Mouse (Mus musculus): ENCODE results near the gene Pde4b.

The Pde4b gene

DNA sequence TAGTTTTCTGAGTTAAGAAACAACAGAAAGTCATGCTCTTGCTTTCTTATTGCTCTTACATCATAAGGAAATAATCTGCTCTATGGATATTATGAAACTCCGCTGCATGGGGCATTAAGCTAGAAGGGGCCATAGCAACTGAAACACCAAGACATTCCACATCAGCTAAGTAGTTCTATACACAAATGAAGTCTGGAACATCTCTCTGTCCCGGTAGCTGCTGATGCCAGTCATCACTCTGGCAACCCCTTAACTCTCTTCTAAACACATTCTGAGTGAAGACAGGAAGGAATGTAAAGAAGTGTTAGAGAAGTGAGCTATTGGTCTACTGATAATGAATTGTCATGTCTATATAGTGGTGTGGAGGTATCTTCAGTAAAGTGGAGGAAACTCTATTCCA, 88.6 kb downstream of the Pde4b start:
- no peak for DNase-seq (ENCODE audit: low read depth, low spot score)

DNA sequence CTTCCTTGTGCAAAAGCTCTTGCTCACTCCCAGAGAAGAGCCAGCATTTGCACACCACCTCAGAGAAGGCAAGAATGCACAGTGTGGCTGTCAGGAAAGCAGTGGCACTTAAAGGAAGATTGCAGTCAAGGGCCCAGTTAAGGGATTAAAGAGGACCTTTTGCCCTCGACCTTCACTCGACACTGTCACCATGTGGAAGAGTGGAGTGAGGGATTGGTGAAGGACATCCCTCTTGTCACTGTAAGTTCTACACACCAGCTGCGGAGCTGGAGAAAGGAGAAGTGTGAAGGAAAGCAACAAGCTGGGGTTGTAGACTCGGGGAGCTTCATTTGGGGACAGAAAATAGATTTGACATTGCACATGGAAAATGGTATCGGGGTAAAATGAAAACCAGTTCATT, 89.9 kb downstream of the Pde4b start:
- DNase-seq (ENCODE audit: low read depth, low spot score), result no peak

DNA sequence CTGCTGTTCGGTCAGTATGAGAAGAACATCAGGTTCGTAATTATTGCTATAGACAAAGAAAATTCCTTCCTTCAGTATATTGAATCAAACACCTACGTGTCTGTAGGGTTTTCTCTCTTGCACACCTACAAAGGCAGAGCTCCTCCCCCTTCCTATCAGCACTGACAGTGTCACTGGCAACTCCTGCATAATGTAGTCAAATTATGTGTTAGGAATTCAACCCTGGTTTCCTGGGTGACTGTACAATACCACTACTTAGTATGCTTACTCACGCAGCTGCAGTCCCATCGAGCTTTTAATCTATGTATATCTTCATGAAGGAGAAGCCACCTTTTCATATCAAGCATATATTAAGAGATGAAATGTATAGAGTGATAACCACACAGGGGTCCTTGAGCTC, 99.5 kb downstream of the Pde4b start:
- DNase-seq (ENCODE audit: low read depth, low spot score), result no peak

DNA sequence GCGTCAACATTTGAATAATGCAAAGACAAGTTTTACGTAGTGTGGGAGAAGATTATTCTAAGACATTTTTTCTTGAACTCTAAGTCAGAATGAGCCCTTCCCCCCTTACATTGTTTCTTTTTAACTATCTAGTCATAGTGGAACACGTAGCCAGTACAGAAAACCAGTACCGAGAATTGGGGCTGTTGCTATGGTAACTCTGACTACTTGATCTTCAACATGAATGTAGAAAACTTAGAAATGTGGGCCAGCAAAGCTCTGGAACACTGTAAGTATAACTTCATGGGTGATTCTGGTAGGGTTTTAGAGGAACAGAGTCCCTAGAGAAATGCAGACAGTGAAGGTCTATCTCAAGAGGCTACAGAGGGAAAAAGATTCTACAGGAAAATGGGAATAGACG, 110.4 kb downstream of the Pde4b start:
- no peak for DNase-seq (ENCODE audit: low read depth, low spot score)

DNA sequence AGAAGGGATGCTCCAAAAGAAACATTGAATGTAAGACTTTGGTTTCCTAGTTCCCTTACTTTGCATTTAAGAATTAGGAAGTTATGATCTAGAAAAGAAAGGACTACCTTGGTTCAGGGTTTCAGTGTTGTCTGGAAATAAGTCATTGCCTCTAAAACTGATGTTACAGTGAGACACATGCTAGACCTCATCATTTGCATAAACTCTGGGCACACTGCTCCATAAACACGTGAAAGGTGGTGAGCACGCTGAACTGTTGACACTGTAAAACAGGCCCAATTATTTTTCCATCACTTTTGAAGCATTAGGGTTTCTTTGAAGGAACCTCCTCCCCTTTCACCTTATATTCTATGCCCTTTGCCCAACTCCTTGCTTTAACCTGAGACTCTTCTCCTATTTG, 122.4 kb downstream of the Pde4b start:
- DNase-seq (ENCODE audit: low read depth, low spot score), result no peak

DNA sequence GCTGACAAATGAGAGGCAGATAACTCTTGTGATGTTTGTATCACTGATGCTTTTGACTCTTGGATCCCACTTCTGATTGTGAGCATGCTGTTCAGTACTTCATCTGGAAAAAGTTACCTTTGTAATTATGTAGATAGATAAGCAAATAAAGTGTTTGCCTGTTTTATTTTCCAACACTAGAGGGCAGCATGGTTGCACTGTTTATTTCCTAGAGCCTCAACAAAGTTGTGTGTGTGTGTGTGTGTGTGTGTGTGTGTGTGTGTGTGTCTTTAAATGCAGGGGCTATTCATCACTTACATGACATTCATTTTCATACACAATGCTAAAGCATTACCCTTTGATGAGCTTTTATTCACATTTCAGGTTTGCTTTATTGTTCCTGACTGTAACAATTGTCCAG, 139.4 kb downstream of the Pde4b start:
- DNase-seq (ENCODE audit: low read depth, low spot score), result peak; percentile 31

DNA sequence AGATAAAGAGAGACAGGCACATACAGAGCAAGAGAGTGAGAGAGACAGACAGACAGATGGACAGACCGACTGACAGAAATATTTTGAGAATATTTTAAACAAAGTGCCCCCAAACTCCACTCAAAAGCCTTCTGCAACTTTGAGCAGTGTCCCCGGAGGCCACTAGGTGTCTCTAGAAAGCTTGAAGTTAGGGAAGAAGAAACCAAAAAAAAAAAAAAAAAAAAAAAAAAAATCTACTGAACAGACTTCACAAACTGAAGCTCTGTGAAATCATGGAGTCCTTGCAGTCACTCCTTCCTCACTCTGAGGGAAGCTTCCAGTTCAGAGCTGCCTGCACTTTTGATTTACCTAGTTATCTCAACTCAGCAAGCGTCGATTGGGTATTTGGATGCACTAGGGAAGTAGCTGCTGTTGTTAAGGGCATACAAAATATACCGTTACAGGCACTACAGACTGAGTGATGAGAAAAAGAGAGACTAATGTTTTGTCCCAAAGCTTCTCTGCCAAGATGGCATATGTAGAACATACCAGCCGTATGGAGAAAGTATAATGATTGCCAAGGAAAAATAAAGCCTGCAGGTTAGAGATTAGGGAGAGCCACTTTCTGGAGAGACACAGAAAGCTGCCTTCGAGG, 141.7 kb downstream of the Pde4b start:
- DNase-seq (ENCODE audit: low read depth, low spot score), result peak; percentile 42

DNA sequence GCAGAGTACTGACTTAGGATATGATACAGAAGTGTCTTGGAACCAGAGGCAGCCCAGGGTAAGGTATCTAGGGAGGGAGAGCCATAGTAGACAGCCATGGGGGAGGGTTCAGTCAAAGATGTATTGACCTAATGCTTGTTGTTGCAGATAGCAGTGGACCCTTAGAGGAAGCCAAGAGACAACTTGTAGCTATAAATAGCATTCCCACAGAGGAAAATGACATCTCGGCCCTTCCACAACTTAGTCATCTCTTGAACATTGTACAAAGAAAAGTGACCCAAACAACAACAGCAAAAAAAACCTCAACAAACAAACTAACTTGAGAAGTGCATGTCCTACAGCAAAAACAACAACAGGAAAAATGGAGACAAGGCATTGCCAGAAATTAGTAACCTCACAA, 143.6 kb downstream of the Pde4b start:
- no peak for DNase-seq (ENCODE audit: low read depth, low spot score)

DNA sequence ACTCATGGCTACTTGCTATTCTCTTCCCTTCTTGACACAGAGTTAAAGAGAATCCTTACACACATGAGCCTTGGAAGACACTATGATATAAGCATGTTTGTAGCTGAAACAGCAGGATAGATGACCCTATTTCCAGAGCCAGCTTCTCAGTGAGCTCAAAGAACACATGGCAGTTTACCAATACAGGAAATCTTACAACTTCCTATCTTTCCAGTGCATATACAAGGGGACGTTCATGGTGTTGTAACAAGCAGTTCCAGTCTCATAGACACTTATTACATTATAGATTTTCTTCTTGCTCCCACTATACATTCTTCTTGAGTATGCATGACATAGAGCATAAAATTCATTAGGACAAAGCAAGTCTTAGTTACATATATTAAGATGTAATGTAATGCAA, 146.3 kb downstream of the Pde4b start:
- no peak for DNase-seq (ENCODE audit: low read depth, low spot score)

DNA sequence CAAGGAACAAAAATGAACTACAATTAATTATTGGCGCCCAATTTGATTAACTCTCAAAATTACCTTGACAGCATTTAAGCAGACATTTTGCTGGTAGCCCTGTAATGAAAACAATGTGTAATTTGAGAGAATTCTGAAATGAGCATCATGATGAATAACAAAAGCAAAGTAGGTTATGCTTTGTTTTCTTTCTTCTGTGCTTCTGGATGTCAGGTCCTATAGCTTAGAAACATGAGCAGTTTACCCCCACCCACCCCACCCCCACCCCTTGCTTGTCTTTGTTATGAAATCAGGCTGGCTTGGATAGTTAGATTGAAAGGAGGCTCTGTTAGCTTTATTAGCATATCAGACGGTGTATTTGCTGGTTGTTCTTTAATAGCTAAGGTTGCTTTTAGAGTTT, 147.8 kb downstream of the Pde4b start:
- DNase-seq (ENCODE audit: low read depth, low spot score), result no peak

DNA sequence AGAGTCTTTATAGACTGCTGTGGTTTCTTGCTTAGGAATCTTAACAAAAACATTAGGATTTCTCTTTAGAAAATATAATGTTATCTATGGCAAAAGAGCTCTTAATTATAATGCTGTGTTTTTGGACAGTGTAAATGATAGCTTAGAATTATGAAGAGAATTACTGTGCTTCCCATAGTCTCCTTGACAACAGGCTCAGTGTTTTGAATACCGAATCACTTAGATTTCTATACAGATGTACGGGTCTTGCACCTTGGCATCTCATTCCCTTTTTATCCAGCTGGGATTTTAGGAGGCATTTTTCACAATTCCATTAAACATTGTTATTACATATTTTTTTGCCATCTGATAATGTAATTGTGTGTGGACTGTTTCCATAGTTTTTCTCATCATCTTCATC, 151.8 kb downstream of the Pde4b start:
- no peak for DNase-seq (ENCODE audit: low read depth, low spot score)

DNA sequence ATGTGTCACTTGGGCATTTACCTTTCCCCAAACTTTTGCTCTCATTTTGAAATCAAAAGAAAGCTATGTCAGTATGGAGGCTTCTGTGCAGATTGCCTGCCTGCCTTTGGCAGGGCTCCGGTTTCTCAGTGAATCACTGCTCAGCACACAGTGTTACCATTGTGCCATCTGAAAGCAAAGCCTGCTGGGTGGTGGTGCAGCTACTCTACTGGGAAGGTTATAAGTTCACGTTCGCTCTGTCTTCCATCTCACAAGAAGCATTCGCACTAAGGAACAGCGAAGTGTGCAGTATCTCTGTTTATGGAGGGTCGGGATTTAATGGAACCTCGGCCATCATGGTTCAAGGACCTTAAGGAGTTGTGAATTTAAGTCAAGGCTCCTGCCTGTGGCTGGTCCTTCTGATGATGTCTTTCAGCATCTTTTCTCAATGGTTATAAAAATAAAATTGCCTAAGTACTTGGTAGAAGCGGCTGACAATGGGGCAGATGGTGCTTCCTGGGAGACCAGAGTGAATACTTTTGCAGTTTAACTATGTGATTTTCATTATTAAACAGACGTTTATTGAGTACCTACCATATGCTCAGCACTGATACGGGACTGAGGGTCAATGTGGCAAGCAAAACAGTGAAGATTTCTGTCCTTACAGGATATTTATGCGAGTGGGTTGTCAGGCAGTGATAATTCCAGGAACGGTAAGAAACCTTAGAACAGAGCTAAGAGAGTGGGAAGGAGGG, 152.5 kb downstream of the Pde4b start:
- DNase-seq (ENCODE audit: low read depth, low spot score), result no peak

DNA sequence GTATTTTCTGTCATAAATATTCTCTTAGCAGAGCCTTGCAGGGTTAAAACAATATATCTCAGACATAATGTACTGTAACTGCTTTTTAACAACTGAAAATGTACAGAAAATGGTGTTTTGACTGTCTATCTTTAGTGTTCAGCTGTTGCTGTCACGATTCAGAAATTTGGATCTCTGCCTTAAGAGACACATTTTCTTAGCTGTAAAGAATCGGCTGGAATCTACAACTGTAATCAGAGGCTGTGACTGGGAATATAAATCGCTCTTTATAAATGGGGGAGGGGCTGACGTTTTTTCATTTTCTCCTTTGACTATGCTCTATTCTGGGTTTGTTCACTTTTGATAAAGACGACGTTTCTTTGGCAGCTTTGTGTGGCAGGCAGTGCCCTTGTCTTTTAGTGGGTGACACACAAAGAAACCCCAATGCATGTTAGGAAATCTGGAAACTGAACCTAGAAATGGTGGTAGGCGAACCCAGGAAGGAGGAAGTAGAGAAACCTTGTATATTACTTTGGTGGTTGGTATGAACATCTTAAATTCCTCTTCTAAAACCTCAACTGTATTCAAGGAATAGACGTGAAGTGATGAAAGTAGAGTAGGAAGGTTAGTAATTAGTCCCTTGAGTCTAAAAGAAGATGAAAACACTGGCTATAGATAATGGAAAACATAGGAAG, 153.5 kb downstream of the Pde4b start:
- DNase-seq (ENCODE audit: low read depth, low spot score), result no peak

DNA sequence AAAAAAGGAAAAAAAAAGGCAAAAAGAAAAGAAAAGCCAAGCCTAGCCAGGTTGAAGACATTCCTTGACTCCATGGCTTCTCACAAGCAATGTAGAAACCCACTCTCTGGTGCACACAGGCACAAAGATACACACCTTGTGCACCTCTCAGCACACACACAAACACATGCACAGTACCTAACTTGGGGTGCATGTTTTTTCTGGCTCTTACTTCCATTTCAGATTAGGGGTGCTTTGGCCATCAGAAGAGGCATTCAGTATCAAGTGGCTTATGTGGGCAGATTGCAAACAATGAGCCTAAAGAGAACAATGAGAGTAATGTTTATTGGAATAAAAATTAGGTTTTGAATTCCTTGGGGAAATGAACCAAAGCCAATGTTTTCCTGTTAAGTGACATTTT, 166.7 kb downstream of the Pde4b start:
- DNase-seq (ENCODE audit: low read depth, low spot score), result no peak

DNA sequence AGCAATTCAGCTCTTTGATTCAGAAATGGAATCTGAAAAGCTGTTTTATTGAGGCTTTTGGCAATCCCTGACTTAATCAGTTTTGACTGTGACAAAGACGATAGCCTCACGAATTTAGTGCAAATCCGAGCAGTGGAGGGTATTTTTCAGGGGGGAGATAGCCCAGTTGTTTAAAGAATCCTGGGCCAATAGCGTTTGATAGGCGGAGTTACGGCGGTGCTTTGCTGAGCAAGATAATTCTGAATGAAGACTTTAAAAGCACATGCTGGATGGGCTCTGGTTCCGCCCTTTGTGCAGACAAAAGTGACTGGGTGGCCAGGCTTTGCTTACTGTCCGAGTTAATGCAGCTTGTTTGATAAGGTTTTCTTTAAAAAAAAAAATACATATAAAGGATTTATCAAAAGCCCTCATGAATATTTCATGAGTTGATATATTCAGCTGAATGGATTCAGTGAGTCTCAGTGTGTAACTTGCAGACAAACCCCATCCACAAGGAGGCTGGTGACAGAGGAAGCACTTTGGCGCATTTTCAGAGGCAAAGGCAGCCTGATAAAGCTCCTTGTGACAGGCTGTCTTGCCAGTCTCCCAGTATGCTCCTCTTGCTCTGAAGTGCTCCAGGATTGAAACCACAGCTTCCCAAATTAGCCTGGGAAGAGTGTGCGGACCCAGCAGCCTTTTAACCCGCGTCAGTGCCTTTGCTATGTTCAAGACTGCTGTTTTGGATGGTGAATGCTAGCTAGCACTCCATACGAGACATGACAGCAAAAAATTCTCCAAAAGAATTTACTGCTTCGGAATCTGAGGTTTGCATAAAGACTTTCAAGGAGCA, 167.3 kb downstream of the Pde4b start:
- DNase-seq (ENCODE audit: low read depth, low spot score), result no peak

DNA sequence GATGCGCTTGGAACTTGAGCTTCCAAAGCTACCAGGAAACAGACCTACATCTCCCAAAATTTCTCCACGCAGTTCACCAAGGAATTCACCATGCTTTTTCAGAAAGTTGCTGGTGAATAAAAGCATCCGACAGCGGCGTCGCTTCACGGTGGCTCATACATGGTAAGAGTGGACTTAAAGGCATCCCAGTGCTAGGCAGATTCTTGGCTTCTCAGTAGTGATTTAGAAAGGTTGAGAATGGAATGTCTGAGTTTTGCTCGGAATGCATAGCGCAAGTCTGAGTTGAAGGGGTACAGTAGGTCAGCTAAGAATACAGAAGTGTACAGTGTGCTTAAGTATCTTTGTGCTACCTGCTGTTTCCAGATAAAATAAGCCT, 167.9 kb downstream of the Pde4b start:
- DNase-seq (ENCODE audit: low read depth, low spot score), result no peak

DNA sequence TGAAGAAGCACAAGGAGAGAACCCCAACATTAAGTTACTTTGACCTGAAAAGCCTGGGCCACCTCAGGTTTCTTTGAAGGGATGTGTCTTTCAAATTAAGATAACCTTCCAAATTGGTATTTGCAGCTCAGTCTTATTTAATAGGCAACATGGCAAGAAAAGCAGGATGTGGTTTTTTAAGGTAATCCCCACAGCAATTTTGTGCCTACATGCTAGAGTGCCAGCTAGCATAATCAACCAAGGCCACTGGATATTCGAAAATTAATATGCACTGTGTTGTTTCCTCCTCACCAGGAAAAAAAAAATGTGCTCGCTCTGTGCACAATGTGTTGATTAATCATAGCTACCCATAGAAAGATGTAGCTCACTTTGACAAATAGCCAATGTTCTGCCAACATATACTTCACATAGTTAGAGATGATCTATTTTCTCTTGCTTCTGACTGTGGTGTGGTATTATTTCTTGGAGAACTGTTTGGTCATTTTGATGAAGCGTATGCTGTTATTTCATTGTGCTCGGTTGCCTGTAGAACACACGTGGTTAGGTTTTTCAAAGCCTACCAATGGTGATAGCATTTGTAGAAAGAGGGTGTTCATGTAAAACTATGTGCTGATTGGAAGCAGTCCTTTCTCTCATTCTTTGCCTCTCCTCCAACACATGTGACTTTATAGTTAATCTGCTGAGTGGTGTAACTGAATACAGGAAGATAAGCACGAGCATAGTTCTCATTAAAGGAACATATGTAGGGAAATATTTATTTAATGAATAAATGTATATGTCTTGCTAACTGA, 169.0 kb downstream of the Pde4b start:
- DNase-seq (ENCODE audit: low read depth, low spot score), result no peak

DNA sequence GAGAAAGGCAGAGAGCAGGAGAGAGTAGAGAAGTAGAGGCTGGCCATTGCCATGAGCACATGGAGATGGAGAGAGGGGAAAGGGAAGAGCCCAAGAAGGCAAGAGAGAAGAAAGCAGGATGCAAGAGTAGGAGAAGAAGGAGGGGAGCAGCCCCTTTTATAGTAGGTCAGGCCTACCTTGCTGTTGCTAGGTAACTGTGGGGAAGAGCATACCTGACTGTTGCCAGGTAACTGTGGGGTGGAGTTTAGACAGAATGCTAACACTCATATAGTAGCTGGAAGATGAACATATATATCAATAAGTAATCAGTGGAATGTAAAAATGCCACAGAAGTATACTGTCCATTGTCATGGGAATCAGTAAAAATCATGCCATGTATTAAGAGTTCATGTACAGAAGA, 172.9 kb downstream of the Pde4b start:
- no peak for DNase-seq (ENCODE audit: low read depth, low spot score)

DNA sequence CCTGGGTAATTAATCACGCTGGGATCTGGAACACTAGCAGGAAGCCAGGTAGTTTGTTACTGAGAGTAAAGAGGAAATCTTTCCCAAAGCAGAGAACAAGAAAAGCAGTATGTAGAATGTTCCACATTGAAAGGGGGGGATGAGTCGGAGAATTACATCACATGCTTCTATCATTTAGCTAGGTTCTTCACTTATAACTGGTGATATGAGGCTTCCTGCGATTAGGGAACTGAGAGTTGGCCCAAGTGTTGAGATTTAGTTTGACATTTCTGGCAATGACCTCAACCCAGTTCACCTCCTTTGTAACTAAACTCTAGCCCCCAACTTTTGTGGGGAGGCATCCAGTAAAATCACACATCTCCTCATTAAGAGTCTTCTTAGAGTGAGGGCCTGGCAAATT, 185.0 kb downstream of the Pde4b start:
- no peak for DNase-seq (ENCODE audit: low read depth, low spot score)

DNA sequence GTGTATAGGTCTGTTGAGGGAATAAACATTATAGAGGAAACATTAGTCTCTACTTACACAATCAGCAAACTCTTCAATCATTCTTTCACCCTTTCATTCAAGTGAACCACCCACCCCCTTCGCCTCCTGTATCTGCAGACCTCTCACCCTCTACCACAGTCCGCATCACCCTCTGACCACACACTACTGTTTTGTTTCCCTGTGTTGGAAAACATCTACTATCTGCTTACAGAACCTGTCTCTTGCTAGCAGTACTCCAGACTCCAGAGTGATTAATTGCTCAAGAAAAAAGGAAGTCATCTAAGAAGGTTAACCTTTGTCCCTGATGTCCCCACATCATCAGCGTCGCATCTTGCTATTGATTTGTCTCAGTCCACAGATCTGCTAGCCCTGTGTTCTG, 185.4 kb downstream of the Pde4b start:
- no peak for DNase-seq (ENCODE audit: low read depth, low spot score)

DNA sequence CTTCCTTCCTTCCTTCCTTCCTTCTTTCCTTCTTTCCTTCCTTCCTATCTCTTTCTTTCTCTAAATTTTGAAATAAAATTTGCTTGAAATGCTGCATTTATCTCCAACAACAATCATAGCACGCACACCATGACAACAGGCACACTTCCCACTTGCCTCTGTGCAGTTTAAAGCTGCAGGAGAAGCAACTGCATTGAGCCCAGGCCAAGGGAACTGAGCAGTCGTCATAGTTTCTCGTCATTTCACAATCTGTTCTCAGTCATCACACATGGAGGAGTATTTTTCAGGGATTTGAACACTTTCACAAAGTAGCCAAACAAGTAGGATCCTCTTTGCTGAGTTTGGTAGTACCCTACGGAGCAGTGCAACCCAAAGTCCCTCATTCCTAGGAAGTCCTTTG, 188.4 kb downstream of the Pde4b start:
- no peak for DNase-seq (ENCODE audit: low read depth, low spot score)

DNA sequence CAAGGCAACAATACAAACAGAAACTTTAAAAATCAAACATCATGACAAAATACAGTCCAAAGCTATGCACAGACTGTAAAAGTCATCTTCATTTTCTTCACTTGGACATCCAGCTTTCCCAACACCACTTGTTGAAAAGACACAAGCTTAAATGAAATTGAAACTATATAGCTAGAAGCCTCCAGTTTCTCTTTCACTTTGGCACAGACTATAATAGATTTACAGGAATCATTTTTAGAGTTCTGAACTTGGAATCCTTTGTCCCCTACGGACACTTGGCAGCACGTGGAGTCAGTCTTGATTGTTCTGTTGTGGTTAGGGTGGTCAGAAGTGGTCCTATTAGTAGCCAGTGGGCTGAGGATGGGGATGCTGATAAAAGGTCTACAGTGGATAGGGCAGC, 191.6 kb downstream of the Pde4b start:
- DNase-seq (ENCODE audit: low read depth, low spot score), result no peak

All from forelimb bud, embryonic 11.5 days (tissue).